Mouse (Mus musculus) layer of hippocampus, postnatal 14 days (tissue): ENCODE measurements around the gene Ranbp10. TPM values are rescaled to one million over a fixed set of nuclear protein-coding genes. Genes with fewer than 3 reads are reported as not detected.

ENCODE experiments used
- DNase-seq, 2 experiments: peaks; one replicate each; pipeline ENCODE4 v3.0.0; 2021 to 2022; ENCODE audit warnings: low spot score in 2 of 2, mixed read lengths in 1 of 2
- total RNA-seq, 2 experiments: library from RNA; stranded (reverse); gene quantifications; 2 replicates each; pipeline ENCODE4 v1.2.3; 2021

The Ranbp10 gene
- total RNA-seq, 2 experiments from 2014 or later: 25.5 to 26.0 TPM

- DNase-seq: no peak
Observed at GRCm38 (mm10) chr8:105722861-105723260, 104.3 kb downstream of the Ranbp10 start.

GRCm38 (mm10) chr8:105719637-105720036 is 107.5 kb downstream of the Ranbp10 start:
- DNase-seq: no peak

Other genes starting within 250 kb of the Ranbp10 start
- gene Ripor1, start 222.1 kb downstream of the Ranbp10 start, total RNA-seq: 10 to 100 TPM; 81.6 to 86.9 TPM
- gene Ctcf, start 190.8 kb downstream of the Ranbp10 start, total RNA-seq: 10 to 100 TPM; 60.4 to 64.1 TPM
- gene Agrp, start 190.0 kb downstream of the Ranbp10 start, total RNA-seq: not detected
- gene Carmil2, start 141.1 kb downstream of the Ranbp10 start, total RNA-seq: 10 to 100 TPM; 64.7 to 68.4 TPM
- gene Acd, start 126.2 kb downstream of the Ranbp10 start, total RNA-seq: 10 to 100 TPM; 42.8 to 43.5 TPM
- 10 to 100 TPM; 36.8 to 38.4 TPM for gene Pard6a, start 126.2 kb downstream of the Ranbp10 start, total RNA-seq
- gene 4933405L10Rik, start 119.7 kb downstream of the Ranbp10 start, total RNA-seq: not detected
- gene Enkd1, start 119.1 kb downstream of the Ranbp10 start, total RNA-seq: 1 to 10 TPM; 8.6 to 9.0 TPM
- gene Gfod2, start 68.7 kb downstream of the Ranbp10 start, total RNA-seq: 10 to 100 TPM; 21.5 to 26.7 TPM
- under 1 TPM; 0.24 to 0.85 TPM for gene Tsnaxip1, start 381 bp upstream of the Ranbp10 start, total RNA-seq
- 10 to 100 TPM; 18.8 to 19.5 TPM for gene Cenpt, start 25.9 kb upstream of the Ranbp10 start, total RNA-seq
- 10 to 100 TPM; 34.5 to 36.1 TPM for gene Thap11, start 27.8 kb upstream of the Ranbp10 start, total RNA-seq
- 10 to 100 TPM; 36.5 to 45.5 TPM for gene Nutf2, start 33.2 kb upstream of the Ranbp10 start, total RNA-seq
- gene Edc4, start 53.5 kb upstream of the Ranbp10 start, total RNA-seq: 10 to 100 TPM; 57.2 to 66.0 TPM
- gene Nrn1l, start 66.2 kb upstream of the Ranbp10 start, total RNA-seq: 1 to 10 TPM; 1.1 to 2.1 TPM
- 1 to 10 TPM; 7.2 to 9.0 TPM for gene Pskh1, start 73.1 kb upstream of the Ranbp10 start, total RNA-seq
- gene Ctrl, start 106.5 kb upstream of the Ranbp10 start, total RNA-seq: 1 to 10 TPM; 1.2 to 1.3 TPM
- 10 to 100 TPM; 62.8 to 71.5 TPM for gene Psmb10, start 111.1 kb upstream of the Ranbp10 start, total RNA-seq
- gene Lcat, start 116.0 kb upstream of the Ranbp10 start, total RNA-seq: 10 to 100 TPM; 46.9 to 52.8 TPM
- 10 to 100 TPM; 28.1 to 35.8 TPM for gene Slc12a4, start 138.7 kb upstream of the Ranbp10 start, total RNA-seq
- not detected for gene Dpep3, start 152.1 kb upstream of the Ranbp10 start, total RNA-seq
- gene Dus2, start 164.0 kb upstream of the Ranbp10 start, total RNA-seq: 10 to 100 TPM; 17.2 to 19.5 TPM
- not detected for gene Dpep2nb, start 178.6 kb upstream of the Ranbp10 start, total RNA-seq
- 10 to 100 TPM; 11.1 to 12.6 TPM for gene Ddx28, start 184.5 kb upstream of the Ranbp10 start, total RNA-seq
- gene Nfatc3, start 231.5 kb upstream of the Ranbp10 start, total RNA-seq: 10 to 100 TPM in 1 of 2 experiments, 1 to 10 TPM in 1; 9.9 to 11.6 TPM